Mouse (Mus musculus): ENCODE measurements at regions not wholly inside any gene's neighbourhood (a gene's known extent, or its start where the extent isn't known, plus 50 kb on each side); places are given as distances from the start of the nearest gene placed in this dataset.

DNA sequence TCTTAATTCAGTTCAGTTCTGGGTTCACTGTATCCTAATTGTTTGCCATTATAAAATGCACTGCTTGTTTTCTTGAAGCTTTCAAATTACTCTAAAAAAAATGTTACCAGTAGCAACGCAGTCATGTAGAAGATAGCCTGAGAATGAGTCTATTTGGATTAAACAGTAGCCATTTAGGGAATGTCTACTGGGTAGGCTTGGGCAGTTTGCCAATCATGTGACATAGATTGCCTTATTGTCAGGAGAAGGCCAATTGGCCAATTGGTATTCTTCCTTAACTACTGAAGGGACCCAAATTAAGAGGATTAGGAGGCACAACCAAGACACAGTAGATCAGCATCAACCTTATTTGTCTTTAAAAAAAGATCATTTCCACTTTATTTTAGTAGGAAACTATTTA is 379.7 kb downstream of the Samd5 start:
- no peak for DNase-seq

DNA sequence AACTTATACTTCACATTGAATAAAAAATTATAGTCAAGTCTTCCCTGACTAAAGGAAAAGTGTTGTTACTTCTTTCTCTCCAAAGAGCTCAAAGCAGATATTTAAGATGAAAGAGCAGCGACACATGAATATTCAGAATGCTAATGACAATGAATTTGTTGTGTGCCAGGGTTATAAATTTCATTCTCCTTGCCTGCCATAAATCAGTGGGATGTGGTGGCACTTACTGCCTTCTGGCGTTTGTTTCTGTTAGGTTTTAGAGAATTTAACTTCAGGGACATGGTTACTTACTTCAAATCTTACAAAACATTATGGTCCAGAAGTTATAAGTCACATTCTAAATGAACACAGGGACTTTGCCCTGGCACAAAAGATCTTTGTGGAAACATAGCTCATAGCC is 380.4 kb downstream of the Samd5 start:
- DNase-seq: no peak

DNA sequence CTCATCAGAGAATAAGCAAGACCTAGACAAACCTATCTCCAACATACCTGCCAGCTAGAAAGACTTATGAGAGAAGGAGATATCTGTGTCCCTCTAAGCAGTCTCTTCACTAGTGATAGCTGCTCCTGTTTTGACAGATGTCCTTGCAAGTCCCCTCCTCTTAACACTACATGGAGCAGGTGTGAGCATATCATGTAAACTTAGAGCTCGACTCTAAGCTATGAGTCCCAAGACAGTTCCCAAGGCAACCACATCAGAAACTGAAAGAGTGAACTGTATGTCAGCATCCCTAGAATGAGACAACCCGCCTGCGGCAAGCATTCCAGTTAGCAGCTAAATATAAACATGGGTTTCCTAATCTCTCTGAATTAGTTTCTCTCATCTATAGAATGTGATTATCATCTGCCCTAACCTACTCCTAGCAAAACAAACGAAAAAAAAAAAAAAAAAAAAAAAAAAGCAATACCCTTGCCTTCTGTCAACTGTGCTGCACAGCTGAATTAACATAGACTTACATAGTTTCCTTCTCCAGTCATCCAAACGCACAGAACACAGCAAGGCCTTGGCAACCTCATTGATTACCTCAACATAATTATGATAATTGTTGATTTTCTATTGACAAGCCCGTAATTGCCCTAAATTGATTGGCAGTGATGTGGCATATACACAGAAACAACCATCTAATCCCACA is 383.4 kb downstream of the Samd5 start:
- no peak for DNase-seq

DNA sequence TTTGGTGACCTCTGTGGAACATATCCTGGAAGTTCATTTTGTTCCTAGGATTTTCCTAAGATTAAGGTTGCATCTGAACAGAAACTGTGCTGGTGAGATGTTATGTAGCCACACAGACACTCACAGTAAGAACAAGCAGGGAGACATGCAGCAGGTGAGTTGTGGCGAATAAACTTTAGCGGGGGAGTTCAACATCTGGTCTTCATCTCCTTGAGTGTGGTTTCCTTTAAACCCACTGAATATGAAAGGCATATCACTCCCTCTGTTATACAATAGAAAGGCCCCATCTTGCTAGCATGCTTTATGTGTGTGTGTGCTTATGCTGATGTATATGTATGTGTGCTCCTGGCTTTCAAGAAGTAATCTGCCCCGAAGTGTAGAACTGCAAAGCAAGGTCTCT is 387.1 kb upstream of the Sash1 start:
- no peak for DNase-seq

DNA sequence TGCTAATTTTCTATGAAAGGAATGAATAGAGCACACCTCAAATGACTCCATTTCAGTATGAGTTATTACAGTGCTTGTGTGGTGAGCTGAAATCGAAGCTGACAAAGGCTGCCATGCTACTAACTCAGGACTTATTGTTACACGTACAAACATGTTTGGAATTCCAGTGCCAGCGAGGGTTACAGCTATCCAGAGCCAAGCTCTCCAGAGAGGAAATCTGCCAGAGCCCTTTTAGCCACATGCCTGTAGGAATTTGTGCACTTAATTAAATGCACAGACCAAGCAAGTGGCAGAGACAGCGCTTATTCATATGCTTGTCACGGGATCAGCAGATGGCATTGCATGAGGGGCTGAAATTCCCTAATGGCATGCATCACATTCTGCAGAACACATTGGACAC is 386.4 kb upstream of the Sash1 start:
- no peak for DNase-seq

DNA sequence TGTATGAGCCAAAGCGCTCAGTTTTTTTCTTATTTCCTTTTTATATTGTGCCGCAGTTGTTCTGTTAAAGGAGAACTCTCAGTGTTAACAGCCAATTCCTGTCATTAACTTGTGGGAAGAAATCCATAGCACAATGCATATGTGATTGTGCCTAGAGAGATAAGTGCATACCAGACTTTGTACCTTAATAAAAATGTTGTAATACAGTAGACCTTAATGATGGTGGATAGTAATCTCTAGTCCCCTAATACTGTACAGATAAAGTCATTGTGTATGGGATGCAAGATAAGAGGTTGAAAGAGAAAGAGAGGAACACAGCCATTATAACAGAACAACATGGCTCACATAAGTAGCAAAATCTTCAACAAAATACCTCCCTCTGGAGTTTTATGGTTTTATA is 379.7 kb upstream of the Sash1 start:
- no peak for DNase-seq

DNA sequence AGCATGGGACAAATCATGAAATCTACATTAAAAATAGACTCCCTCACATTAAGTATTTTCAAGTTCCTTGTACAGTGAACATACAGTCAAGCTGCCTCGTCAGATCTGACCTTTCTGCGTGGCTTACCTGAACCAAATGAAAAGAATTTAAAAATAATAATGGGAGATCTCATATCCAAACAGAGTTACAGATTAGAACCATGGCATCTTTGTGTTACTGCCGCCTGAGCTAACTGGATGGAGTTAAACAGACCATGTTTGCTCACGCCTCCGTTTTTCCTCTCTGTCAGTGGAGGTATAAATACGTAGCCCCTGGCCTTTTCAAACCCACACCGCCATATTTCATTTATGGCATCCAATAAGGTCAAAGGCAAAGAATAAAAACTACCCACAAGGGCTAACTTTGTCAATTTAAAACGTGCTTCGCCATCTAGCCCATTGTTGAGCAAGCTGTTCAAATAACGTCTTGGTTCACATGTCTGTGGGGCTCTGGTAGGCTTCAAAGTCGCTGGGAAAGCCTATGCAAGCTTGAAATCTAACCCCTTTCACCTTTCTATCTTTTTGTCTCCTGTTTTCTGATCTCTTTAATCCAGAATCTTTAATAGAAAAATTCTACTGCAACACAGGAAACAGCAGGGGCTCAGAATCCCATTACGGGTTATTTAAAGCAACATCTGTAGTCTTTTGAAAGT is 378.6 kb upstream of the Sash1 start:
- DNase-seq: no peak

DNA sequence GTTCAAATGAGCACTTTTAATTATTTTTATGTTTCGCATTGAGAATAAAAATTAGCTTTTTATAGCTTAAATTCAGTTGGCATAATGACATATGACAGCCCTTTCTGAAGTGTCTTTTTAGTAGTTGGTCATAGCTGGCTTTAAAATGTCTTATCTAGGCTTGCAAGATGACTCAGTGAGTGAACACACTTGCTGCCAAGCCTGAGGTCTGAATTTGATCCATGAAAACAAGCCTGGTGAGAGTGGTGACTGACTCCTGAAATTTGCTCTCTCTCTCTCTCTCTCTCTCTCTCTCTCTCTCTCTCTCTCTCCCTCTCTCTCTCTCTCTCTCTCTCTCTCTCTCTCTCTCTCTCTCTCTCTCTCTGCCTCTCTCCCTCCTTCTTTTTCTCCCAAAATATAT is 372.8 kb upstream of the Sash1 start:
- peak; percentile 10 to 13 for DNase-seq

DNA sequence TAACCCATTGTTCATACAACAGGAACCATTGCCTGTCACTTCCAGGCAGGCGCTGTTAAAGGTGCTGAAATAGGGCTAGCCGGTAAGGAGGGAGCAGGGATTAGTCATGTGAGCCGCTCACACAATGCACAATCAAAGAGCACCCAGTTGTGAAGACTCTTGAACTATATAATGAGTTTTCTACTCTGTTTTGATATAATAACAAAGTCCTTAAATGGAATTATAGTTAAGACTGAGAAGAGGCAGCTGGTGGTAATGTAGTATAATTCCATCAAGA is 367.0 kb upstream of the Sash1 start:
- DNase-seq: no peak

DNA sequence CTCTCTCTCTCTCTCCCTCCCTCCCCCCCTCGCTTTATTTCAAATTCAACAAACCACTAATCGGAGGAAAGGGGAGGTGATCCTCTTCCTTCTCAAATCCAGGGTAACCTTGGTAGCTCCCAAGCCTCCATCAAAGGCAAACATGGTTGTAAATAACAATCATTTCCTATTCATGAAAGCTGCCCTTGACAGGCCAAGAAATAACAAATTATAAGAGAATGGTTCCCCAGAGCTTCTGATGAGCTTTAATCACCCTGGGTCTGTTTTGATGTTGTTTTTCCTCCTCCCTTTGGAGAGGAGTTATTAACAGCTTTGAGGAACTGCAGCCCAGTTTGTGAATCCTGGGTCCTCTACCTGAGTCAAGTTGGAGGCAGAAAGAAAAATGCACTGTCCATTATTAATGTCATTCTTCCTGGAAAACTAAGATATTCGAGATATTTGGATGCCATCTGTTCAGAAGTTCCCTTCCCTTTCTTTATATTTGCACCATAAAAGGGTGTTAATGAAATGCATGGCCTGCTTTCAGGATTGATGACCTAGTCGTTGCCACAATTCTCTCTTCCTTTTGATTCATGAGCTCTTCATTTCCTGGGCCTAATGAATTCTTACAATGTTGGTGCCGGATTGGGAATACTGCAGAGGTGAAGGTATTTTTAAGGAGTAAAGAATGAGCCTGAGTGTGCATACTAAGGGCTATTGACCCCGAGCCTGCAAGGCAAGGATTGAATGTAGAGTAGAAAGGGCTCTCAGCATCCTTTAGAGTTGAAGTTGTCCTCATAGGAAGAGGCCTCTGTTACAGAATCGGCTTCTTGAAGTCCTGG is 366.5 kb upstream of the Sash1 start:
- no peak for DNase-seq

DNA sequence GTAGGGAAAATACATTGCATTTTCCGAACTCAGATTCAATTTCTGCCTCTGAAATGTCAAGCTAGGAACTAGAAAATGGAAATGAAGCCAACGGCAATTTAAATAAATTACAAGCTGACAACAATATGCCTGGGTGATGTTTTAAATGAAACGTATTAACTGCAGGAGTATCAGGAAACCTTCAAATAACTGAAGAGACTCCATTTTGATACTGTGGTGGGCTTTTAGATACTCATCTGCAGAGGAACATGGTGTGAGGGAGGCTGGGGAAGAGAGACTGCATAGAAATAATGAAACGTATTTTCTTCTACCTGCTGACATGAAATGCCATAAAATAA is 357.4 kb upstream of the Sash1 start:
- no peak for DNase-seq

DNA sequence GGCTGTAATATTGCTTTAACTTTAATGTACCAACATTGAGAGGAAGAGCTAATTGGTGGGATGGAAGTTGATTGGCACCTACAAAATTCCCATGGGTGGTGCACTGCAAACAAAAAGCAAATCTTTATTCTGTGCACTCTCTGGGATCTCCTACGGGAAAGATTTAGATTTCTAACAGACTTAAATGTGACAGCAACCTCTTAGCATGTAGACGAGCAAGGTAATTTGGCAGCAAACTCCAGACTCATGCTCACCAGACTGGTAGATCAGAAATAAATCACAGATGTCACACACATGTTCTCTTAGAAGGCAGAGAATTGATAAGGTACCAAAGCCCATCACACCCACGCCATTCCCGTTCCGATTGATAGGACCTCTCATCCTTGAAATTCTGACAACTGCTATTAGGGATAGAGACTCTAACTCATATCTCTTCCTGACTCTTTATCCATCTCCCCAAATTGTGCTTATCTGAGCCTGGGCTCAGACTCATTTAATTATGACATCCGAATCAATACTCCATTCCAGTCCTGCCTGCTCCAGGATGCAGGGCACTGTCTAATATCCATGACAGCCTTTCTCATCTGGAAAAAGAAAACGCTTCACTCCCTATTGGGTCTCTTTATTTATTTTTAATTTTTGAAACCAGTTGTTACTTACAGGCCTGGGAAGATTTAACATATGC is 356.9 kb upstream of the Sash1 start:
- DNase-seq: no peak

DNA sequence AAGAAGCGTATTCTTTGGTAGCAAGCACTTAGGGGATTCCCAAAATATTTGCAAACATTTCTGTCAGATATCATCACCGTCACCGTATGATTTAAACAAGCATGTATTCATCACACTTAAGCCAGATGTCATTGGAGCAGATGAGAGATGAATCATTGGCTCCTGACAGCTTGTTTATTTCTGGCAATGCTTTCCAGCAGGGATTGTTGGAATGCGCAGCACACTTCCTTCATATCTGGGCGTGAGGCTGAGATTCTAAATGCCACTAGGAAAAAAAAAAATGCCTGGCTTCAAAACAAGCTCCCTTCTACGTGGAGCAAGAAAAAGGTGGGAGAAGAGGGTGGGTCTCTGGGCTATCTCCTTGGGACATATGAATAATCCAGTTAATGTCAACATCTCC is 354.1 kb upstream of the Sash1 start:
- no peak for DNase-seq

DNA sequence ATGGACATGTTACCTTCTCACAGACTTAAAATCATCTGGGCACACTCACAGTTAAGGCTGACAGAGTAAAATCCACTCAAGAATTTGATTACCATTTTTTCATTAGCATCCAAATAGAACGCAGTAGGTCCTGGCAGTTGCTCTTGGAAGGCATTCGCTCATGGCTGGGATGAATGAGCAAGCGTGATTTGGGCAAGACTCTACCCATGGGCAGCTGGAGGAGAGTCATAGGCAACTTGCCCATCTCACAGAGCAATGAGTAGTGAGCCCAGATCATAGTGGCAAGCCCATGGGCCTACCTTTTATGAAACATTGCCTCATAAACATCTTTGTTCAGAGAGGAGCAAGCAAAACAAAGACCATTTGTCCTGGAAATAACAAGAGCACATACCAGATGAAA is 345.9 kb upstream of the Sash1 start:
- no peak for DNase-seq

DNA sequence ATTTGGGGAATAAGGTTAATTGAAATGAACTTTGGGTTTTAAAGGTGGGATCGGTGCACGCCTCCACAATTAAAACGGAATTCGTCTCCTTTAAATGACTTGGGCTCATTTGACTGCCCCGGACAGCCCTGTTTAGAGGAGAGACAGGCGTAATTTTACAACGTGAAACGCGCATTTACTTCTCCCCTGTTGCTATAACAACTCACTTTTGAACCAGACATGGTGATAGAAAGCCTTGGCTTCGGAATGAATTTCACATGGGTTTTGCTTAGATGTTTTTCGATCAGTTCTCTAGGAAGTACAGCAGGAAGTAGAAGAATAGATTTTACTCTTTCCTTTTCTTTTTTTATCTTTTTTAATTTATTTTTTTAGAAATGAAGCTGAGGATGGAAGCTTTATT is 343.2 kb upstream of the Sash1 start:
- no peak for DNase-seq

DNA sequence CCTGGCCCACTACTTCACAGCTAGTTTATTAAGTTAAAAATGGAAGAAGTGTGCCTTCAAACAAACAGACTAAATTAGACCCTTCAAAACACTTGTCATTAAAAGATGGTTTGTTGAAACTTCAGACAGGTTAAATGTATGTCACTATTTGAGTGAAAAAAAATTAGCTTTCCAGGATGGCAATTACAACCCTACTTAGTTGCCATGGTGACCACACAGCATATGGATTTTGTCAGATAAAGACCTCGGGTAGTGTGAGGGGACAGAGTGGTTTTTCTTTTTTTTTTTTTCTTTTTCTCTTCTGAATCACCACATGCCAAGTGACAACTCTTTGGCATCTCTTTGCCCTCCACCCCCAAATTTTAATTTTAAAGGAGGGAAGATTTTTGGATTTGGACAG is 341.5 kb upstream of the Sash1 start:
- no peak for DNase-seq

DNA sequence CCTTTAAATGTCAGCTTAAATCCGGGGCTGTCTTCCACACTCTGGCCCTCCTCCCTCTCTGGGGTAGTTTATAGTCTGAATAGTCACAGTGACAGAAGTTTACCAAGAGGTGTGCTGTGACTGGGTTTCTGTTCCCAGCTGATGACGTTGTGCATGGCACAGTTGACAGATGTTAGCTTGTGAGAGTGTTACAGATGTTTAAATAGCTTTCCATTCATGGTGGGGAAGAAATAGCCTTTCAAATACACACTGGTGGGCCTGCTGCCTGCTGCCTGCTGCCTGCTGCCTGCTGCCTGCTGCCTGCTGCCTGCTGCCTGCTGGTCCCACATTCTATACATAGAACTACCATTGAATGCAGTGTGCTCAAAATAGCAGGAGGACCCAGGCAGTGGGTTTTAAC is 324.8 kb upstream of the Sash1 start:
- no peak for DNase-seq

DNA sequence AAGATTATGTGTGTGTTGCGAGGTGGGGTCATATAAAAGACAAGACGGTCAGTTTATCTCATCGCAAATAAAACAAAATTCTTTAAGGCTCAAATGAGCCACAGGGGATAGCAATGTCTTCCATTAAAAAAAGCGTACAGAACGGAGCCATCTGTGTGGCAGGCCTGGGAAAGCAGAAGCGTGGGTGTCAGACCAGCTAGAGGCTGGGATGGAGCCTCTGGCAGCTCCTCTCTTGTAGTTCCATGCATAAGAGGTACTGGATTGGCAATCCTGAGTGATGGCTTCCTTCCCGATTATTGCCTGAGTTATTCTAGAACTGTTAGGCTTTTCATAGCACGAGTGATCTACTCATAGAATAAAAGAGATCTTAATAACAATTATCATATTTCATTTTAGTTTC is 318.2 kb upstream of the Sash1 start:
- DNase-seq: no peak

DNA sequence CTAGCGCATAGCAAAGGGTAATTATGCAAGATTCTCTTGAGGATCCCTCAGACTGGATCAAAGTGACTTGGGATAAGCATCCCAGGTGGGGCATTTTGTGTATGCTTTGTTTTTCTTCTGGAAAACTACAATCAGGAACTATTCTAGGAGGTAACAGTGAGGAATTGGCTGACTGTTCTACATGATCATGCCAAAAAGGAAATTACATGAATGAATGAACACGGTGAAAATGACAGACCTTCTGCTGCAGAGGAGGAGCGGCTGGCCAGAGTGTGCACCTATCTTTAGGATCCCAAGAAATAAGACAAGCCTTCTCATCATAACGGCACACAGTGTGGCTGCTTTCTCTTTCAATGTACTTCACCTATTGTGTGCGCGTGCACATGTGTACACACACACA is 317.5 kb upstream of the Sash1 start:
- DNase-seq: no peak

DNA sequence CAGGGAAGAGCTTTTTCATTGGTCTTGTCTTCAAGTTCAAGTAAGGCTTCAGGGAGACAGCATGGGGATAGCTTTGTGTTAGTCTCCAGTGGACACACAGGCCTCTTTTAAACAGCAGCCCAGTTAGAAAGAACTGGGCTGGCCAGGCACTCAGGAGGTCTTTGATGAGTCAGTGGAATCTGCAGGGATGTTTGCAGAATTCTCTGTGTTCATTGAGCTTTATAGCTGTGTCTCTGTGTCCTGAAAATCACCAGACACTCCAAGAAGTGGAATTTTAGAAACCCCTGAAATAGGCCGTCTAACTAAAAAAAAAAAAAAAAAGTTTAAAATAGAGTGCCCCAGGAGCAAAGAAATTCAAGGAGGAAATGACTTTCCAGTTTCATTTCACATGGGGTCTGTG is 317.1 kb upstream of the Sash1 start:
- no peak for DNase-seq

DNA sequence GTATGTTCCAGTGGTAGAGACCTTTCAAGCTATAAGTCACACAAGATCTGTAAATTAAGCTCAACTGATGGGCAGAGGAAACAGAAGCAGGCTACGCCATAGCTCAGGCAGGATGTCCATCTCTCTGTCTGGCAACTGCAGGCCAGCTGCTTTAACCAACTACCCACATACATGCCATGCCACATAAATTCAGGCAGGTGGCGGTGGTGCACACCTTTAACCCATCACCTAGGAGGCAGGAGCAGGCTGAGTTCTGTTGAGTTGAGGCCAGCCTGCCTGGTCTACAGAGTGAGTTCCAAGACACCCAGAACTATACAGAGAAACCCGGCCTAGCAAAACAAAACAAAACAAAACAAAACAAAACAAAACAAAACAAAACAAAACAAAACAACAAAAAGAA is 289.1 kb upstream of the Sash1 start:
- DNase-seq: peak in 1 of 2 experiments; percentile 1

DNA sequence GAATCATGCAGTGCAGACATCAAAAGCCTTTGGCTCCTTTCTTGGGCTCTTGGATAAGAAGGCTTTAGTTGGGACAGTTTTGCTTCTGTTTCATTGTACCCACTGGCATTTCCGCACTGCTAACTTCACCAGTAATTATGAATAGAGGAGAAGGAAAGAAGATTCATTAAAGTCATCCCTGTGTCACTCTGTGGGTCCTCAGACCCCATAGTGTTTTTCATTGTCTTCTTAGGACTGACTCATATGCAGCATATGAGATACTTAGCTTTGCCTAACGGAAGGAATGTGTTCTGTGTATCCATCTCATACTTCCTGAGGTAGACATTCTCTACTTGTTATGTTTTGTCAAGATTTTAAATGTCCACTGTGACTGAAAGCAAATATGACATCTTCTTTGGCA is 287.6 kb upstream of the Sash1 start:
- no peak for DNase-seq

DNA sequence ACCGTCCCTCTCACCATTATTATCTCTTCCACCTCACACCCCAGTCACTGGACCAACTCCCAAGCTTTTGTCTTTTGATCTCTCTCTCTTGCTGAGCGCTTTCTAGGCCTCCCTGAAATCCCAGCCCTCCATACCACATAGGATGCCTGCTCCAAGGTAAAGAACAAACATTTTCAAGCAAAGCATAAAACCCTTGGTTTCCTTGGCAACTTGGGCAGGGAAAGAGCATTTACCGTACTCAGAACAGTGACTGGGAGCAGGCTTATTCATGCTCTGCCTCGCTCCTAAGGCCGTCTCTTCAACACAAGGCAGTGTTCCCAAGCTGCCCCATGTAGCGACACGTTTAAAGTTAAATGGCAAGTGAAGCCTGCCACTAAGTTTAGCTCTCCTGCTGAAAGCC is 282.9 kb upstream of the Sash1 start:
- no peak for DNase-seq

Measured in adrenal gland, postnatal 36 days (tissue).